Mouse (Mus musculus): Measurements from ENCODE around the gene Cntnap1.
"Not testable (repeated sequence)": the region's sequence is repeated elsewhere in the genome, so short reads cannot be mapped to it uniquely, and the experiment has no call there.

Cntnap1 gene

DNA sequence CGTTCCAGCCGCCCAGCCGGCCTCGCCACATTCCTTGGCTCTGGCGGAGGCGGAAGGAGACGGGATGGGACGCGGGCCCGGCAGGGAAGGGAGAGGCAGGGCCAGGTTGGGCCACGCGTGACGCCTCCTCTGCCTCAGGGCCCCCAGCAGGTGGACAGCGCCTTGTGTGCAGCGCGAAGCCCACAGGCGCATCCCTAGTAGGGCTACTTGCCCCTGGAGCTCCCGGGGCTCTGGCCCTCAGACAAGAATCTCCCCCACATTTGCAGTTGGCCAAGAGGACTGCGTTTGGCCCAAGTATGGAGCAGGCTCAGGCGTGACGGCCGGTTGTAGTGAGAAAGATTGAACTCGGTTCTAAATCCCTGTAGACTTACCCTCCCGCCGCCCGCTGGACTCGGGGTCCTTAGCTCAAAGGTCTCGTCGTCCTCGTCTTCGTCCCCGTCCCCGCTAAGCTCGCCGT is at the start of gene Cntnap1:
Gene Cntnap1, plus strand, starts transcription at position 170 of the 457 bp plus-strand sequence.
- no peak for DNase-seq (ENCODE audit: low read depth, low spot score)

DNA sequence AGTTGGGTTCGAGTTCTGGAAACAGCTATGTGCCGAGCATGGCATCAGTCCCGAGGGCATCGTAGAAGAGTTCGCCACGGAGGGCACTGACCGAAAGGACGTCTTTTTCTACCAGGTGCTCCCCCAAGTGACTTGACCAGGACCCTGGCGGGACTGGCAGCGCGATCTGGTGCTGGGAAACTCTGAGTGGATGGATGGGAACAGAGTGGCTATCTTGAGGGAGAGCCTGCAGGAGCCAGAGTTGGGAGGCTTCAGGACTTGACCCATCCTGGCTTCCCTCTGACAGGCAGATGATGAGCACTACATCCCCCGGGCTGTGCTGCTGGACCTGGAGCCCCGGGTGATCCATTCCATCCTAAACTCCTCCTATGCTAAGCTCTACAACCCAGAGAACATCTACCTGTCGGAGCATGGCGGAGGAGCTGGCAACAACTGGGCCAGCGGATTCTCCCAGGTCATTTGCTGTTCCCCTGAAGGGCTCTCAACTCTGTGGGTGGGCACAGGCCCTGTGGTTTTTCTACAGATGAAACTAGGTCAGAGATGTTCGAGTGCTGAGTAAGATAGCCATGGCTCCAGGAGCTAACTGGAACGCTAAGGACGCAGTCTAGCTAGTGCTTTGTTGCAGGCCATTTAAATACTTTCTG is 49.7 kb upstream of the Cntnap1 start:
- no peak for DNase-seq (ENCODE audit: low read depth, low spot score)

DNA sequence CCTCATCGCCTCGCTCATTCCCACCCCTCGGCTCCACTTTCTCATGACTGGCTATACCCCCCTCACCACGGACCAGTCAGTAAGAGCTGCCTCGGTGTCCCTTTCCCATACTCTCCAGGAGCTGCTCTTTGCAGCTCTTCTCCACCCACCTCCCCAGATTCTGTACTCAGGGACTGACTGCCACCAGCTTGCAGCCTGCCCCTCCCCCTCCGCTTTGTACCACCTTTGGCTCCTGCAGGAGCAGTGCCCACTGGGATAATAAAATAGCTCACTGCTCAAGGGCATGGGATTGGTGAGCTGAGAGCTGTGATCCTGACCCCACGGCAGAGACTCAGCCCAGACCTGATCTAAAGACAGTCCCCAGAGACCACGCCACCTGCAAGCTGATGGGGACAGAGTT is 45.8 kb upstream of the Cntnap1 start:
- not testable (repeated sequence) for DNase-seq (ENCODE audit: low read depth, low spot score)

DNA sequence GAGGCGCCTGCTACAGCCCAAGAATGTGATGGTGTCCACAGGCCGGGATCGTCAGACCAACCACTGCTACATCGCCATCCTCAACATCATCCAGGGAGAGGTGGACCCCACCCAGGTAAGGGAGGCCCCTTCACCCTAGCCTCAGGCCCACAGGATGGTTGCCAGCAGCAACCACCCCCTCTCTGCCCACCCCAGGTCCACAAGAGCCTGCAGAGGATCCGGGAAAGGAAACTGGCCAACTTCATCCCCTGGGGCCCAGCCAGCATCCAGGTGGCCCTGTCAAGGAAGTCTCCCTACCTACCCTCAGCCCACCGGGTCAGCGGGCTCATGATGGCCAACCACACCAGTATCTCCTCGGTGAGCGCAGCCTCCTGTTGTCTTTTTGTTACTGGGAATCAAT is 45.3 kb upstream of the Cntnap1 start:
- not testable (repeated sequence) for DNase-seq (ENCODE audit: low read depth, low spot score)

DNA sequence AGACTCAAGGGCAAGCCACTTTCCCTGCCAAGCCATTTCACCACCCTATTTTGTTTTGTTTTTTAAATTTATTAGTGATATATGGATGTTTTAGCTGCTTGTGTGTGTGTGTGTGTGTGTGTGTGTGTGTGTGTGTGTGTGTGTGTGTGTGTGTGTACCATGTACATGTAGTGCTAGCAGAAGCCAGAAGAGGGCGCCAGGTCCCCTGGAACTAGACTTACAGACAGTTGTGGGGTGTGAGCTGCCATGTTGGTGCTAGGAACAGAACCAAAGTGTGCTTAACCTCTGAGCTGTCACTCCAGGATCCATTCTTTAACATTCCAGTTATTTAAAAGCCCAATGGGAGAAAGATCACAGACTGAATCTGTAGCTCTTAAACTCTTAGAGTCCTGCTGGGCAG is 43.2 kb upstream of the Cntnap1 start:
- no peak for DNase-seq (ENCODE audit: low read depth, low spot score)

DNA sequence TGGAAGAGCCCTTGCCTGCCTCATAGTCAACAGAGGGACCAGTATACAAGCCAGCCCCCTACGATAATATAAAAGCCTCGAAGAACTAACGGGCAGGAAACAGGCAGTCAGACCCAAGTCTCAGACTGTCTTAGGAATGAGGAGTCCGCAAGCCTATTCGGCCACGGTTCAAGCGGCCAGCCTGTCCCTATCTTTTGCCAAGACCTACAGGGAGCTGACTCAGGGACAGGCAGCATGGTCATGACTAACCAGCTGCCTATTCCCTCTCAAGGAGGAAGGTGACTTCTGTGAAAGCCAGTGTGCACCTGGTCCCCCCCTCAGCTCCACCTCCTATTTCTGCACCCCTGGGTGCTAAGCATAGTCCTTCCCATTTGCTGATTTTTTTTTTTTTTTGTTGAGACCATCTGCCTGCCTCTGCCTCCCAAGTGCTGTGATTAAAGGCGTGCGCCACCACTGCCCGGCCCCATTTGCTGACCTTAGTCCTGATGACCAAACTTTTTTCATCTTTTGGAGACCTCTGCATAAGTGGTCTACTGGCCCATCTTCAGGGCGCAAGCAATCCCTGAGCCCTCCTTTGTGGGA is 41.2 kb upstream of the Cntnap1 start:
- DNase-seq (ENCODE audit: low read depth, low spot score): no peak

DNA sequence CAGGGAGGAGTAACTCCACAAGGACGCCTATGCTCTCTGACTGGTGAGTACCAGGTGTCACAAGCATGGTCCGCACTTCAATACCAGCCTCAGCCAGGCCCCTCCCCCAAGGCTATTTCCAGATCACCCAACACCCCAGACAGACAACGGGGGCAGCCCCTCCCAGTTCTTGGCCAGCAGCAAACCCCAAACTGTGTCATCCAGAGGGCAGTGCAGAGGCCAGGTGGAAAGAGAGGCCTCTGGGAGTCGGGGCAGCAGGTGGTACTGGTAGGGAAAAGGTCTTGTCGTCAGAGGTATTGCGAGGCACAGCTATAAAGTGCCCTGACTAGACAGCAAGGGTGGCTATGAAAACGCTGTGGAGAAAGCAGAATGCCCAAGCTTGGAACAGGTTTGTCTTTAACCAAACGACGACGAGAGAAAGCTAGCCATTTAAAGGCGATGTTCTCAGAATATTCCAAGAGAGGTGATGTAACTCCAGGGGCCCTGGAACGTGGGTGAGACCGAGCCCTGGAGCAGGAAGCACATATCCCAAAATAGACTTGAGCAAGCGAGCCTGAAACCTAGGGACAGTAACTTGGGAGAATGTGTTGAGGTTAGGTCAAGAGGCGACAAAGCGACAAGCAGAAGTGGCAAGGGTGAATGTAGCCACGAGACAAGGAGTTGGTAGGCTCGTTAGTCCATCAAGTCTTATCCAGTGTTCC is 40.1 kb upstream of the Cntnap1 start:
- DNase-seq (ENCODE audit: low read depth, low spot score): no peak

DNA sequence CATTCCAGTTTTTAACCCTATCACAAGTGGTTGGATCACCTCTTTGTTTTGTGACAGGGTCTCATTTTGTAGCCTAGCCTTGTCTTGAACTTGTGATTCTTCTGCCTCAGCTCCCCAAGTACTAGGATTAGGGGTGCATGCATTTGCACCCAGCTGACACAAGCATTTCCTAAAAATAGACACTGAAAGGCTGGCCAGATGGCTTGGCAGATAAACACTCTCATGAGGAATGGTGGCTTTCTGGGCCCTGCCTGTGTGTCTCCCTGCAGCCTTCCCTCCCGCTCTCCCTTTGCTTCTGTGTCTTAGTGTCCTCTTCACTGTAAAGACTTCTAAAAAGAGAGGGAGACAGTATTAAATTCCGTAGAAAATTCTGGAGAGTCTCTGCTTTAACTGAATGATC is 39.1 kb upstream of the Cntnap1 start:
- DNase-seq (ENCODE audit: low read depth, low spot score): no peak

DNA sequence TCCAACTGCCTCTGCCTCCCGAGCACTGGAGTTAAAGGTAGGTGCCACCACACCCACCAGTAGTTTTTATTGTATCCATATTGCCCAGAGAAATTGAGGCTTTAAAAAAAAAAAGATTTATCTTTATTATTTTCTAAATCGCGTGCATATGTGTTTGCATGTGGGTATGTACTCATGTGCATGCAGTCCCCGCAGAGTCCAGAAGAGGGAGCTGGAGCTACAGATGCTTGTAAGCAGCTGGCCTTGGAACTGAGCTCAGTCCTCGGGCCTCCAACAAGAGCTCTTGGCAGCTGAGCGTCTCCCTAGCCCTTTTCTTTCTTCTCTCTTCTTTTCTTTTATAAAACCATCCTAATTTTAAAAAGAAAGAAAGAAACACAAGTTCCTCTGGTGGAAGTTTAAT is 38.6 kb upstream of the Cntnap1 start:
- peak; percentile 75 for DNase-seq (ENCODE audit: low read depth, low spot score)

DNA sequence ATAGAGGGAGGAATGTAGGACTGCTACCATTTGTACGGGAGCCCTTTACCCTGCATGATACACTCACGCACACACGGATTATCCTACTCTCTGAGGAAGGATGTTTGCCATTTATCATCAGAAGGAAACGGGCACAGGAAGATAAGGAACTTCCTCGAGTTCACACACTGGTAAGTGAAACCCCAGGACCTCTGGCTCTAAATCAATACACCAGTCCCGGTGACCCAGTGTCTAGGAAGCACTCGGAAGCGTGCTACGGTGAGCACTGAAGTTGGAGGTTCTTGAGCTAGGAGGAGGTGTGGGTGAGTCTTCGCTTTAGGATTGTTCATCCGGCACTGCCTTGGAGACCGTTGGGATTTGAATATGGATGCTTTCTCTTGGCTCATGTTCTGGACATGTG is 37.3 kb upstream of the Cntnap1 start:
- DNase-seq (ENCODE audit: low read depth, low spot score): no peak

DNA sequence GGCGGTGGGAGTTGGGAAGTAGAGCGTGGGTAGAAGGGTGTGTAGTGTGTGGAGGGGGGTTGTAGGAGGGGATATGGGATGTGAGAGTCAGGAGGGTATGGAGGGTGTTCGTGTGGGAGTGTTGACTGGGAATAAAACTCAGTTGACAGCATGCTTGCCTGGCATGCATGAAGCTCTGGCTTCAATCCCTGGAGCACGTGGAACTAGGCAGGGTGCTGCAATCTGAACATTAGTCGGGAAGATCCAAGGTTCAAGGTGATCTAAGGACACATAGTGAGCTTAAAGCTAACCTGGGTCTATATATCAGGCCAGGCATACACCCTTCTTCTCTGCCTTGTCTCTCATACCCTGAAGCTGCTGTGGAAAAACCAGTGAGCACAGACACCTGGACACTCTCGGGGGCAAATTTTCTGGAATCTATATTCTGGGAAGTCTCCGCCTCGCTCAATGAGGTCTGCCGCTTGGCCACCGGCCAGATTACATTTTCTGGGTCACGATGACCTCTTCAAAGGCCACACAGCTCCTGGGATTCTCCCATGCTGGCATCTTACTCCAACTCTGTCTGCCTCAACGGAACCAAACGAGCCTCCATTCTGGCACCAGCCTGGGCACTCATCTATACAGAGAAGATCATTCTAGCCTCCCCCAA is 36.0 kb upstream of the Cntnap1 start:
- no peak for DNase-seq (ENCODE audit: low read depth, low spot score)

DNA sequence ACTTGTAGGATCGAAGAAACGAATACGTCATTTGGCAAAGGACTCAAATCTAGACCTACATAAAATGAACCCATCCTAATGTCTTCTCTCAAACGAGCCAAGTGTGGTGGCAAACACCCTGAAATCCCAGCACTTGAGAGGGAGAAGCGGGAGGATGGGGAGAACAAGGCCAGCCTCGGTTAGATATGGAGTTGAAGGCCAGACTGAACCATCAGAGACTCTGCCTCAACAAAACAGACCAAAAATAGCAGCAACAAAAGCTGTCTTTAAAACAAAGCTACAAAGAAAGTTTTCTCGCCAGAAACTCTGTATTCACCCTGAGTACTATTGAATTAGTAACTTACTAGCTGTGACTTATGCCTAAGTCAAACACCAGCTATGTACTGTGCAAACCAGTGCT is 33.3 kb upstream of the Cntnap1 start:
- no peak for DNase-seq (ENCODE audit: low read depth, low spot score)

DNA sequence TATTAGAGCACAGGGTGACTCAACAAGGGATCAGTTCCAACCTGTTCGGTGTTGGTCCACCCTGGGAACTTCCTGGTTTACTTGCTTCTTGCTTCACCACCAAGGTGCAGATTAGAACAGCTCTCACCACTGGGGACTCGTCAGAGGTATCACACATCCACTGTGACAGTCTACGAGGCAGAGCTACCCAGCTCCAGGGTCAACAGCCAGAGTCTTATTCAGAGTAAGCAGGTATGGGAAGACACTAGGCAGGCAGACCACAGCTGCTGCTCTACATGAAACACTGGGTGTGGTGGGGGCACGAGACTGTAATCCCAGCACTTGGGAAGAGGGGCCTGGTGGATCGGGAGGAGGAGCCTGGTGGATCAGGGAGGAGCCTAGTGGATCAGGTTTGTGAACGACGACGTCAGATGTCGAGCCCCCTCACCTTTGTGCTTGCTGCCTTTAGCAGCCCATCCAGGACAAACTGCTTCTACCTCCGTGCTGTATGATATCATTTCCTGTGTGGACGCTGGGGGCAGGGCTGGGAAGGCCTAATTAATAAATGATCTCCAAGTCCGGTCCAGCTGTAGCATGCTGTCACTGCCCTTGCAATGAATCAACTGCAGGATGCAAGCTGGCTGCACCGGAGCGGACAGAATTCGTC is 31.7 kb upstream of the Cntnap1 start:
- no peak for DNase-seq (ENCODE audit: low read depth, low spot score)

DNA sequence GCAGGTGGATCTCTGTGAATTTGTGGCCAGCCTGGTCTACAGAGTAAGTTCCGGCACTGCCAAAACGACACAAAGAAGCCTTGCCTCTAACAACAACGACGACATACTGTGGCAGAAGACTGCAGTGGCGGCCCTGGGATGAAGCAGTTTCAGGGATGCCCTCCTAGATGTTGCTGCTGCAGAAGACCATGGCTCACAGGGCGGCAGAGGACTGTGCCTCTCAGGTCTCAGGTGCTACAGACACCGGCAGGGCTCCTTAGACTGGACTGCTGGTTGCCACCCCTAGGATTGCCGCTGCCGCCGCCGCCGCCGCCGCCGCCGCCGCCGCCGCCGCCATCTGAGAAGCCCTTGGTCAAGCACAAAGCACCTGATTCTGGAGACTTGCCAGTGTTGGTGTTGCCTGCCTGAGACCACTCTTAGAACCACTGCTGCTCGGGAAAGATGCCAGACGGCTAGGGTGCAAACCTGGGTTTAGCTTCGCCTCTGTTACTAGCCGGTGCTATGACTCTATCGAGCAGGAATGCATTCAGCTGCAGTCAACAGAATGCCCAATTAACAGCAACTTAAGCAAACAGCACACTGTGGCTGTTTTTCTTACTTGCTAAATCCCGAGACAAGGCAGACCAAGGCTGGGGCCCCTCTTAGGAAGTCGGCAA is 30.0 kb upstream of the Cntnap1 start:
- DNase-seq (ENCODE audit: low read depth, low spot score): no peak

DNA sequence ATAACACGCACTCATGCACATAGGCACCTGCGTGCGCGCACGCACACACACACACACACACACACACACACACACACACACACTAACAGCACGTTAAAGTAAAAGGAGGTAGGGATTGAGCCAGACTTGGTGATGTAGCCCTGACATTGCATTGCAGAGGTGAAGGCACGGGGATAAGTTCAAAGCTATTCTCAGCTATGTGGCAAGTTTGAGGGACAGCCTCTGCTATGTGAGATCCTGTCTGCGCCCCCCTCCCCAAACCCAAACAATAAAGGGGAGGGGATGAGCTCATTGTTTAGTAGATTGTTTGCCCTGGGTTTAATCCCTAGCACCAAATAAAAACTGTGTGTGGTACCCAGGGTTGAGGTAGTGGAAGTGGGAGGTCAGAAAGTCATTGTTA is 29.2 kb upstream of the Cntnap1 start:
- no peak for DNase-seq (ENCODE audit: low read depth, low spot score)

DNA sequence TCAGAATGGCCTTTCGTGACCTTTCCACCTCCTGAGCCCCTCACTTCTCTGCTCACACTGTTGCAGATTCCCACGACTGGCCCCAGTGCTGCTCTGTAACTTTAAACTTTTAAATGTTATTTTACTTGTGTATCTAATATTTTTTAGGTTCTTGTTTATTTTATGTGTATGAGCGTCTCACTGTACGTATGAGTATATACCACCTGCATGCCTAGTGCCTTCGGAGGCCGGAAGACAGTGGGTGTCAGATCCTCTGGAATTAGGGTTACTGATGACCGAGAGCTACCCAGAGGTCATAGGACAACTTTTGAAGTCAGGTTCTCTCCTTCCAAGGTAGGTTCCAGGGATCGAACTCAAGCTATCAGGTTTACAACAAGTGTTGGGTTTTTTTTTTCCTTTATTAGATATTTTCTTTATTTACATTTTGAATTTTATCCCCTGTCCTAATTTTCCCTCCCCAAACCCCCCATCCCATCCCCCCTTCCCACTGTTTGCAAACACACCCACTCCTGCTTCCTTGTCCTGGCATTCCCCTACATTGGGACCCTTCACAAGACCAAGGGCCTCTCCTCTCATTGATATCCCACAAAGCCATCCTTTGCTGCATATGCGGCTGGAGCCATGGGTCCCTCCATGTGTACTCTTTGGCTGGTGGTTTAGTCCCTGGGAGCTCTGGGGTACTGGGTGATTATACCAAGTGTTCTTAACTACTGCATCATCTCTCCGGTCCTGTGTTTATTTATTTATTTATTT is 27.9 kb upstream of the Cntnap1 start:
- DNase-seq (ENCODE audit: low read depth, low spot score): no peak

DNA sequence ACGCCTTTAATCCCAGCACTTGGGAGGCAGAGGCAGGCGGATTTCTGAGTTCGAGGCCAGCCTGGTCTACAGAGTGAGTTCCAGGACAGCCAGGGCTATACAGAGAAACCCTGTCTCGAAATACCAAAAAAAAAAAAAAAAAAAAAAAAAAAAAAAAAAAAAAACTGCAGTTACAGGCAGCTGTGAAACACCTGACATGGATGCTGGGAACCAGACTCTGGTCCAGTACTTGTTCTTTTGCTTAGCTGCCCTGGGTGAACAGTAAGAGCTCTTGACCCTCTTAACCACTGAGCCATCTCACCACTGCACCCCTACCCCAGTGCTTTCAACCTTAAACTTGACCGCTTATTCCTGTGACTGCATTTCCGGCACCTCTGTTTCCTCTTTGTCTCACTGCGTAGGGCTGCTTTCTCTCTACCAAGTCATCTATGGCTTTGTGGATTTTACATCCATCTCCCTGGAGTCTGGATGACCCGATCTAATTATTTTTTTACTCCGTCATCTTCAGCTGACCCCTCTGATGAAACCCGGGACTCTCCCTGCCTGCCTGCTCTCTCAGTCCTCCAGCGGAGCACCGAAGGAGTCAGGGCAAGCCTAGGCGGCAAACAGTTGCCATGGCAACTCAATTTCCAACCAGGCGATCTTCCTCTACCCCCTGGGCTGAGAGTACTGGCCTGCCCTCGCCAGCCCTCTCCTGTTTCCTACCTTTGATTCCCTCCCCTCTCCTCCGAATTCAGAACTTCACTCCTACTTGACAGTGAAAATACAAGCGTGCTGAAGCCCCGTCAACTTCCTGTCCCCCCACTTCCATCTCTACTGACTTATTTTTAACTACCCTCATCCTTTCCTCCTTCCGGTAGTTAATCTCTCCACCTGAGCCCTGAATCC is 26.7 kb upstream of the Cntnap1 start:
- no peak for DNase-seq (ENCODE audit: low read depth, low spot score)

DNA sequence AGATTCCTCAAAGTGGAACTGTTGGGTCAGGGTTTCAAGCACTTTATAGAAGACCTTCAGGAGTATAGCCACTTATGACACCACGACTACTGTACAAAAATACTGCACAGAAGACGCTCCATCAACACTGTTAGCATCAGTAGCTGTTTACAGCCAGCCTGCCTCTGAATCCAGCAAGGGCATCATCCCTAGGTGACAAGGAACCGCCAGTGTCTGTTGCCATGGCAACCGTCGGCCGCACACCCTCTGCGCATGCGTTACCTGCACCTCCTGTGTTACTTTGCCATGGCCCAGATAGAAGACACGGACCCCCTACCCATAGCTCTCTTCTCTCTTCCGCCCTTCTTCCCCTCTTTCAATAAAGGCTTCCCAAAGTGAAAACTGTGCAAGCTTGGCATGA is 23.9 kb upstream of the Cntnap1 start:
- no peak for DNase-seq (ENCODE audit: low read depth, low spot score)

DNA sequence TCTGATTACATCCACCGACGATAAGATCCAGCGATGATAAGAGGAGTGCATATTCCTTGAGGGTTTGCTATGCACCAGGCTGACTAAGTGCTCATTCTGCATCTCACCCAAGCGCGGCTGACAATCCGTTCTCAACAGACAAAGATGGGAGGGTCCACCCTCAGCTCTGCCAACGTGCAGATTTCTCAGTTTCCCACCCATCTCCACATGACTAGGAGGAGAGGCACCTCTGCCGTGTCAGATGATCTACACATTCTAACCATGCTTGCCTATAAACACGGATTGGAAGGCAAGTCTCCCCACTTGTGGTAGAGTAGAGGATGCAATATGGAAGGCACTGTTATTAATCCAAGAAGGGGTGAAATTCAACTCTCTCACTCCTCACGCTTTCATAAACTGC is 21.6 kb upstream of the Cntnap1 start:
- DNase-seq (ENCODE audit: low read depth, low spot score): no peak

Data from WW6 (cell line).